Mouse (Mus musculus) CD4-positive naive resting alpha-beta T cell, adult 57 days (primary cell): ENCODE results near the gene Dcaf12. TPM values are rescaled to one million over a fixed set of nuclear protein-coding genes. Genes with fewer than 3 reads are reported as not detected.

Experiments used
- total RNA-seq: library from RNA; stranded (reverse); gene quantifications from one replicate; pipeline ENCODE4 v1.2.4, GENCODE M21; 2023

Dcaf12 gene
- total RNA-seq: 32.9 TPM

GRCm38 (mm10) chr4:41314141-41315129 lies at the start of gene Dcaf12:
TSS of gene Dcaf12 (minus strand) at chr4:41314889.

DNA sequence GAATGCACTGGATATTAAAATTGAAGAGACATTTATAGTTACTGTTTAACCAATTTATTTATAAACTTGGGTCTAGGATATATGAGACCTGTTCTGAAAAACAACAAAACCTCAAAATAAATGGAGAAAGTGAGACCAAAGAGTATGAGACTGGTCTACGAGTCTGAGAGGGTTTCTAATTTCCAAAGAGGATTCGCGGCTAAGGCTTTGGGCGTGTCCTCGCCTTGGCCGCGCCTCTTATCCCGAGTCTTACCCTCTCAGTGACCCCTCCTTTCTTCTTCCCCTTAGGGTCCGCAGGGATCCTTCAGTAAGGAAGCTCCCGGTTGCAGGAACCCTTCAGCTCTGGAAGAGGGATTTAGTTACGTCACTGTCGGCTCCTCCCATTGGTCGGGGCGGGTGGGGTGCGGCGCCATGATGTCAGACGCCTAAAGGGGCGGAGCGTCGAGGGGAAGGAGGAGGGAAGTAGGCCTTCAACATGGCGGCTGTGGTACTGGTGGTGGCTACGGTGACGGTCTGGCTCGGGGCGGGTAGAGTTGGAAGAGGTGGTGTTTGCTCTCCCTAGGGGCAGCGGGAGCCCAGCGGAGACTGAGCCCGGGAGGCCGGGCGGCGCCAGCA lies 34.0 kb upstream of the Dcaf12 start, which contains the start of gene Ubap1:
TSS of gene Ubap1 (plus strand) at position 413 of the 615 bp plus-strand sequence.

DNA sequence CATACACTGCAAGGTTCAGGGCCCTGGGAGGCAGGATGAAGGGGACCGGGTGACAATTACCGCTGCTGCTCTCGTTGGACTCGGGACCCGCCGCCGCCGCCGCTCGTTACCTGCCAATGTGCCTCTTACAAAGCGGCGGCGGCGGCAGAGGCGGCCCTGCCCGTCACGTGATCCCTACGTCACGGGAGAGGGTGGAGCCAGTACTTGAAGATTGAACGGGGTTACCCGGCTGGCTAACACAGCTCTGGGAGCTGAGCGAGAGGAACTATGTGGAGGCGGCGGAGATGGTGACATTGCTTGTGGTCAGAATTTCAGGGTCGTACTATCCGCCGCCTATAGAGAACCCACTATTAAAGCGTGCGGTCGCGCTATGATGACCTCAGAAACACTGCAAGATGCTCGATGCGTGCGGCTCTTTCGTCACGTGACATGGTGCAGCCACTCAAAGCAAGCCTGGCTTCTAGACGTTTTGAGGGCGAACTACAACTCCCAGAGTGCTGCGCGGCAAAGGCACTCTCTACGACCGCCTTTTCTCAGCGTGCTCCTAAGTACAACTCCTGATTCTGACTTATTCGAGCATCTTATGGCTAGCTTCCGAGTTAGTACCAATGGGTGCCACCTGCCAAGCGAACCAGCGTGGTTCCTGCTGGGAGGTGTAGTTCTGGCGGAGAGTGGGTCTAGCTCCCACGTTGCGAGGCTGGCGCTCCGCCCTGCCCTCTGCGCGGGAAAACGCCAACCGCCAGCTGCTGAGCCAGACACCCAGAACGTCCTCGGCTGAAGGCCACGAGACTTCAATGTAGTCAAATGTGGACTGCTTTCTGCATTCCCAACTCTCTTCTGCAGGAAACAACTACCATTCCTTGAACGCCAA lies 39.5 kb downstream of the Dcaf12 start, which contains the start of gene Ubap2:
TSS of gene Ubap2 (minus strand) at position 165 of the 871 bp plus-strand sequence.

Other genes with a start within 250 kb of the Dcaf12 start
- gene Aqp3, start 216.7 kb downstream of the Dcaf12 start, total RNA-seq: 62.2 TPM
- 66.9 TPM for gene Nol6, start 190.4 kb downstream of the Dcaf12 start, total RNA-seq
- 72.2 TPM for gene Ube2r2, start 179.1 kb downstream of the Dcaf12 start, total RNA-seq
- gene Ubap2, start 39.7 kb downstream of the Dcaf12 start, total RNA-seq: 75.7 TPM
- gene Ubap1, start 34.1 kb upstream of the Dcaf12 start, total RNA-seq: 45.2 TPM
- gene Kif24, start 150.0 kb upstream of the Dcaf12 start, total RNA-seq: 0.95 TPM
- 6.8 TPM for gene Nudt2, start 150.3 kb upstream of the Dcaf12 start, total RNA-seq
- not detected for gene AI464131, start 188.2 kb upstream of the Dcaf12 start, total RNA-seq
- gene 1110017D15Rik, start 202.4 kb upstream of the Dcaf12 start, total RNA-seq: not detected